Mouse (Mus musculus) liver, embryonic 16.5 days (tissue): Measurements from ENCODE around the gene Mfap4. TPM values are rescaled to one million over a fixed set of nuclear protein-coding genes. Genes with fewer than 3 reads are reported as not detected.
A peak's percentile ranks its signal among the peaks of the same experiment; 100 is the strongest.

ENCODE experiments used
- ATAC-seq: fragments of 200-750 bp; cut with Nextera tagmentation; 2 replicates; pipeline ENCODE4 v1.8.0; 2017; ENCODE audit warnings: low read depth, mild to moderate bottlenecking, moderate number of reproducible peaks, moderate library complexity
- H3K27ac ChIP-seq: fragments of 300-500 bp; sonication (generic); 2 replicates; pipeline ENCODE4 v1.5.1; 2014; ENCODE audit warnings: mild to moderate bottlenecking, low read length
- H3K27me3 ChIP-seq: fragments of 300-500 bp; sonication (generic); 2 replicates; pipeline ENCODE4 v1.6.1; 2014; ENCODE audit warnings: low read depth, low read length, mixed read lengths; ENCODE audit not compliant: control insufficient read depth, insufficient read depth
- H3K36me3 ChIP-seq: fragments of 300-500 bp; sonication (generic); 2 replicates; pipeline ENCODE4 v1.6.1; 2014; ENCODE audit warnings: mild to moderate bottlenecking; ENCODE audit not compliant: control insufficient read depth, insufficient read depth
- H3K4me1 ChIP-seq: fragments of 300-500 bp; sonication (generic); 2 replicates; pipeline ENCODE4 v1.6.1; 2014; ENCODE audit warnings: low read depth, low read length, mixed read lengths; ENCODE audit not compliant: control insufficient read depth
- H3K4me2 ChIP-seq: fragments of 300-500 bp; sonication (generic); 2 replicates; pipeline ENCODE4 v1.6.1; 2014; ENCODE audit warnings: low read depth, low read length, mixed read lengths
- H3K4me3 ChIP-seq: fragments of 300-500 bp; sonication (generic); 2 replicates; pipeline ENCODE4 v1.5.1; 2014; ENCODE audit warnings: low read depth, mild to moderate bottlenecking, low read length
- H3K9ac ChIP-seq: fragments of 300-500 bp; sonication (generic); 2 replicates; pipeline ENCODE4 v1.6.1; 2014; ENCODE audit warnings: low read depth, low read length
- H3K9me3 ChIP-seq: fragments of 300-500 bp; sonication (generic); replicated peaks from 2 replicates; pipeline ENCODE4 v1.6.1; 2016; ENCODE audit warnings: low read length; ENCODE audit not compliant: control insufficient read depth
- WGBS: fragments of 180-500 bp; shearing (Covaris S2); extraction: QIAGEN DNeasy Blood & Tissue Kit; methylation state at CpG from one replicate; pipeline ENCODE4 v1.1.7; 2014; ENCODE audit not compliant: insufficient replicate concordance; 5-methylcytosine and 5-hydroxymethylcytosine counted together
- polyA plus RNA-seq: library from polyadenylated mRNA; unstranded; fragments of >200 nt; fragmentation: Nextera tagmentation; extraction: Ambion mirVana; gene quantifications from 2 replicates; pipeline ENCODE4 v1.2.1, GENCODE M21; 2015

The Mfap4 gene
- polyA plus RNA-seq, 1 experiment from 2014 or later: 9.9 TPM

GRCm38 (mm10) chr11:61529268-61529713 lies 44.1 kb downstream of the Mfap4 start:
- Histone ChIP-seq H3K4me3 (no peak overlapping the region), H3K9me3 (no peaks in the 10 kb centered on the region), H3K27ac (no peak overlapping the region), H3K4me2 (no peak overlapping the region), H3K36me3 (no peaks in the 10 kb centered on the region), H3K9ac (no peak overlapping the region), H3K27me3 (no peaks in the 10 kb centered on the region), H3K4me1 (no peaks in the 10 kb centered on the region)
- WGBS: 38% methylated on average over 4 of the region's 4 CpGs
- ATAC-seq: peak; percentile 32; the same call in 1 of the 2 replicates

DNA sequence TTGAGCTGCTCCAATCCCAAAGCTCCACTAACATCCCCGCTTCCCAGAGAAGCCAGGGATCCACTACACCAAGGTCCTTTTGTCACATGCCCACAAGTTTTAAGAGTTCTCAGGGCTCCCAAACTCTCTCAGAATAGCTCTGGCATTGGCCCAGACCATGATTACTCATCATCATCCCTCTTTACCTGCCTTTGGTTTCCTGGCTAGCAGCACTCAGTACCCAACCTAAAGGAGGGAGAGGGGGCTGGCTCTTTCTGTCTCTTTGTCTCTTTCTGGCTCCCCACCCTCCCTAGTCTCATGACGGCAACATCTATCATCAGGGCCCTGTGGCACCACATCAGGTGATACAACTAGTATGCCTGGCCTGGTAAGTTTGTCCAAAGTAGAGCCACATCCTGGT lies 47.6 kb downstream of the Mfap4 start:
- Histone ChIP-seq H3K27me3 (no peaks in the 10 kb centered on the region), H3K9ac (no peak overlapping the region), H3K4me3 (no peak overlapping the region), H3K36me3 (no peaks in the 10 kb centered on the region), H3K27ac (no peak overlapping the region), H3K4me2 (no peak overlapping the region), H3K9me3 (no peaks in the 10 kb centered on the region), H3K4me1 (no peaks in the 10 kb centered on the region)
- ATAC-seq: no peak
- WGBS: 75% methylated on average over 2 of the region's 2 CpGs

DNA sequence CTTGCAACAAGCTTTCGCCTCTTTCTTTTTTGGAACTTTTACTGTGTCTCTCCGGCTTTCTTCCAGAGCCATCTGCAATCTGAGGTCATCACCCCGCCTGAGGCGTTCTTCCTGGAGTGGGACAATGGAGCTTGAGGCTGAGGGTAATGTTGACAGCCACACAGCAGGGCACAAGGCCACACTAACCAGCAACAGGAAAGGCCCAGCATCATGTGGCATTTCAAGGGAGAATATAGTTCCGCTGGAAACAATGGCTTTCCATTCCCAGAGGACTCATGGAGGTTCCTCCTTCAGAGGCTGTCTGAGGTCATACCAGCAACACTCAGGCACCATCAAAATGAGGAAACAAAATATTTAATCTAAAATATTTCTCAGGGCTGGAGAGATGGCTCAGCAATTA lies 48.3 kb downstream of the Mfap4 start:
- Histone ChIP-seq H3K9me3 (no peaks in the 10 kb centered on the region), H3K4me3 (no peak overlapping the region), H3K9ac (no peak overlapping the region), H3K4me2 (no peak overlapping the region), H3K27me3 (no peaks in the 10 kb centered on the region), H3K27ac (no peak overlapping the region), H3K4me1 (no peaks in the 10 kb centered on the region), H3K36me3 (no peaks in the 10 kb centered on the region)
- peak; percentile 47; the same call in 1 of the 2 replicates for ATAC-seq
- 47% methylated on average over 5 of the region's 5 CpGs for WGBS

GRCm38 (mm10) chr11:61535530-61535929 lies 50.3 kb downstream of the Mfap4 start:
- Histone ChIP-seq H3K9me3 (no peaks in the 10 kb centered on the region), H3K27me3 (no peaks in the 10 kb centered on the region), H3K4me1 (no peaks in the 10 kb centered on the region), H3K4me3 (no peak overlapping the region), H3K36me3 (no peaks in the 10 kb centered on the region), H3K4me2 (no peak overlapping the region), H3K9ac (no peak overlapping the region), H3K27ac (no peak overlapping the region)
- no peak for ATAC-seq
- WGBS: 37% methylated on average over 1 of the region's 1 CpGs

DNA sequence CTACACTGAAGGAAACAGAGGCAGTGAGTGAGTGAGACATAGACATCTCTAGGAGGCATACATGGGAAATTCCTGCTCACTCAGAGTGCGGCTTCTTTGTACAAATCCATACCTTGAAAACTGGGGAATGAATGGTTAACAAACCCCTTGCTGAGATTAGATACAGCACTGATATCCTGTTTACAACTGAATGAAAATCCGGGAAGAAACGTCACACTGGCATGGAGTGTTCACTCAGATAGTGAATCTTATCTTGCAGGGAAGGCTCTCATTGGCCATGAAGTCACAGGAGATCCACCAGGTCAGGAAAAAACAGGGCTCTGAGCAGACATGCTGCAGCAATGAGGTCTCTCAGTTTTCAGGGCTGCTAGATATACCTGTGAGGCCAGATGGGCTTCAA lies 51.7 kb downstream of the Mfap4 start:
- no peak overlapping the region for H3K27ac ChIP-seq
- ATAC-seq: no peak
- H3K4me2 ChIP-seq: no peak overlapping the region
- no peaks in the 10 kb centered on the region for H3K4me1 ChIP-seq
- no peaks in the 10 kb centered on the region for H3K36me3 ChIP-seq
- H3K27me3 ChIP-seq: no peaks in the 10 kb centered on the region
- no peak overlapping the region for H3K4me3 ChIP-seq
- H3K9ac ChIP-seq: no peak overlapping the region
- 30% methylated on average over 3 of the region's 3 CpGs for WGBS
- H3K9me3 ChIP-seq: no peaks in the 10 kb centered on the region

GRCm38 (mm10) chr11:61537362-61537761 lies 52.1 kb downstream of the Mfap4 start:
- 65% methylated on average over 3 of the region's 3 CpGs for WGBS
- no peak overlapping the region for H3K9ac ChIP-seq
- no peak overlapping the region for H3K27ac ChIP-seq
- no peak overlapping the region for H3K4me2 ChIP-seq
- H3K4me3 ChIP-seq: no peak overlapping the region
- H3K4me1 ChIP-seq: no peaks in the 10 kb centered on the region
- ATAC-seq: no peak
- H3K9me3 ChIP-seq: no peaks in the 10 kb centered on the region
- no peaks in the 10 kb centered on the region for H3K36me3 ChIP-seq
- no peaks in the 10 kb centered on the region for H3K27me3 ChIP-seq

Other genes with a start within 250 kb of the Mfap4 start
- 36.5 and 40.9 TPM in 2 replicates for gene Aldh3a2, start 218.0 kb upstream of the Mfap4 start, polyA plus RNA-seq
- gene Slc47a2, start 142.6 kb upstream of the Mfap4 start, polyA plus RNA-seq: 0.06 TPM in 1 of 2 replicates, not detected in the other
- gene Slc47a1, start 107.1 kb upstream of the Mfap4 start, polyA plus RNA-seq: 20.0 and 23.6 TPM in 2 replicates
- 0.07 TPM in 2 replicates for gene Rnf112, start 31.3 kb upstream of the Mfap4 start, polyA plus RNA-seq
- 6.5 and 7.2 TPM in 2 replicates for gene Mapk7, start 9.0 kb downstream of the Mfap4 start, polyA plus RNA-seq
- gene B9d1, start 19.7 kb downstream of the Mfap4 start, polyA plus RNA-seq: 1.2 and 1.3 TPM in 2 replicates
- gene Epn2, start 94.3 kb downstream of the Mfap4 start, polyA plus RNA-seq: 2.0 and 2.8 TPM in 2 replicates
- gene Grap, start 167.8 kb downstream of the Mfap4 start, polyA plus RNA-seq: 4.8 TPM in 2 replicates
- gene Fam83g, start 198.7 kb downstream of the Mfap4 start, polyA plus RNA-seq: 6.2 and 6.5 TPM in 2 replicates
- gene Slc5a10, start 235.4 kb downstream of the Mfap4 start, polyA plus RNA-seq: not detected in 2 replicates